Mouse (Mus musculus): Measurements from ENCODE around the gene Megf8.

Megf8 gene

GRCm38 (mm10) chr7:25326233-25326632 lies 9.3 kb downstream of the Megf8 start:
- CTCF ChIA-PET = interaction anchor here (0.6 to 0.7 kb wide), 3 partner anchors 22 to 63 kb away, joined by 3 to 8 read pairs (median 3); no protein-coding TSS in a partner anchor

DNA sequence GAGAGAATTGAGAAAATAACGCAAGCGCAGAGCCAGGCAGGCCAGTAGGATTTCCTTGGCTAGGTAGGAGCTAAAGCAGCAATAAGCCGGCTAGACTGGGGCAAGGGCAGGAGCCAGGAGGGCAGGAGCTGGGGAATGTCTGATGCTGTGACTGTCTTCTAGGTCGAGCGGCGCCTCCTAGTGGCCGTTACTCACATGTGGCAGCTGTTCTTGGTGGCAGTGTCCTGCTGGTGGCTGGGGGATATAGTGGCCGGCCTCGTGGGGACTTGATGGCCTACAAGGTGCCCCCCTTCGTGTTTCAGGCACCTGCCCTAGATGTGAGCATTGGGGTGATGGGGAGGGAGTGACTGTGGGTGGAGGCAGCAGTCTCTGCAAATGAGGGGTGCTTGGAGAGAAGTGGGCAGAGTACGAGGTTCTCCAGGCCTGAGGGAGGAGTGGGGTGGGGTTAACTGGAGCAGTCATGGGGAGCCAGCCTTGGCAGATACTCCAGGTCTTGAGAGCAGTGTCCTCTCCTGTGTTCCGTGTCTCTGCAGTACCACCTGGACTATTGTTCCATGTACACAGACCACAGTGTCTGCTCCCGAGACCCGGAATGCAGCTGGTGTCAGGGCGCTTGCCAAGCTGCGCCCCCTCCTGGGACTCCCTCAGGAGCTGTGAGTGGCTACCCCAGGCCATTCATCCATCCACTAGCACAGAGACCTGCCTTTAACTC lies 16.8 kb downstream of the Megf8 start:
- CTCF ChIA-PET = interaction anchor here (0.6 kb wide), 1 partner anchor 300 kb away, joined by 4 read pairs; no protein-coding TSS in a partner anchor

GRCm38 (mm10) chr7:25334472-25334871 lies 17.5 kb downstream of the Megf8 start:
- CTCF ChIA-PET = no interaction called here

DNA sequence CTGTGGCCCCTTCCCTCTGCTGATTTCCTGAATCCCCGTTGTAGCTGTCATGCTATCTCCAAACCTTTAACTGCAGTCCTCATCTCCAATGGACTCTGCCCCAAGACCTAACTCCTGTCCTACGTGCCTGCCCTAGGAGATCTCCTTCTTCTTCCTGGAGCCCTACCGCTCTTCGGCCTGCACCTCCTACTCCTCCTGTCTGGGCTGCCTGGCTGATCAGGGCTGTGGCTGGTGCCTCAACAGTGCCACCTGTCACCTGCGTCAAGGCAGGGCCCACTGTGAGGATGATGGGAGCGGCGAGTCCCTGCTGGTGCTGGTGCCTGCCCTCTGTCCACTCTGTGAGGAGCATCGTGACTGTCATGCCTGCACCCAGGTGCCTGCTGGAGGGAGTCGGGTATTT lies 22.4 kb downstream of the Megf8 start:
- CTCF ChIA-PET = no interaction called here

DNA sequence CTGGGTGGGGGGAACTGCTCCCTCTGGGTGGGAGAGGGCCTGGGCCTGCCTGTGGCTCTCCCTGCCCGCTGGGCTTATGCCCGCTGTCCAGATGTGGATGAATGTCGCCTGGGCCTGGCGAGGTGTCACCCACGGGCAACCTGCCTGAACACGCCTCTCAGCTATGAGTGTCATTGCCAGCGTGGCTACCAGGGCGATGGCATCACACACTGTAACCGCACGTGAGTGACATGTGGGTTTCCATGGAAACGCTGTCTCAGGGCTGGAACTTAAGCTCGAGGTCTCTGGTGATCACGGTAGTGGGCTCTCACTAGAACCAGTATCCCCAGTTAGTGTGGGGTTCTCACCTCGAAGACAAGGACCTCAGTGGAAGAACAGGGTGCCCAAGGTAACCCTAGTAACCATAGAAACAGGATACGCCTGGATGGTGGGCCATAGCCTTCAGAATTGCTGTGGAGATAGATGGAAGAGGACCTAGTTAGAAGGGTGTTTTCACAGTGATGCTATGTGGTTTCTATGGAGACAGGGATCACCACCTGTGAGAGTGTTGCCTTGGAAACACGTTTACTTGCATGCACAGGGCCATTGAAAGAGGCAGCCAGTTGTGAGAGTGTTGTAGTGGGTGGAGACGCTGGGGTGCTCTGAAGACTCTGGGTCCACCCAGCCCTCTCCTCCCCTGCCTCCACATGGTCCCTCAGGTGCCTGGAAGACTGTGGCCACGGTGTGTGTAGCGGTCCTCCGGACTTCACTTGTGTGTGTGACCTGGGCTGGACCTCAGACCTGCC lies 24.2 kb downstream of the Megf8 start:
- CTCF ChIA-PET = no interaction called here

- CTCF ChIA-PET = no interaction called here
These were observed 31.9 kb downstream of the Megf8 start for GRCm38 (mm10) chr7:25348861-25349260.

DNA sequence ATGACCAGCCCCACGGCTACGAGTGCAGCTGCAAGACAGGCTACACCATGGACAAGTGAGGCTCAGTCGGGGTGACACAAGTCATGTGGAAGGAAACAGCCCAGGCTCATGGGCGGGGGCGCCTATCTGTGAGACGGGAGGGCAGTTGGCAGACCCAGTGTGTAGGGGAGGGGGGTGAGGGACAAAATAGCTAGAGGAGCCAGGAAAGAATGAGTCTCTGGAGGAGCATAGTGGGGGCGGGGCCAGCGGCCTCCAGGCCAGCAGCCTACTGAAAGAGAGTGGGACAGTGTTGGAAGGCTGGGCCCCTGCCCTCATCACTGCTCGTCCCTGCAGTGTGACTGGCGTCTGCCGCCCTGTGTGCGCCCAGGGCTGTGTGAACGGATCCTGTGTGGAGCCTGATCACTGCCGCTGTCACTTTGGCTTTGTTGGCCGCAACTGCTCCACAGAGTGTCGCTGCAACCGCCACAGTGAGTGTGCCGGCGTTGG lies 41.8 kb downstream of the Megf8 start:
- CTCF ChIA-PET = no interaction called here

DNA sequence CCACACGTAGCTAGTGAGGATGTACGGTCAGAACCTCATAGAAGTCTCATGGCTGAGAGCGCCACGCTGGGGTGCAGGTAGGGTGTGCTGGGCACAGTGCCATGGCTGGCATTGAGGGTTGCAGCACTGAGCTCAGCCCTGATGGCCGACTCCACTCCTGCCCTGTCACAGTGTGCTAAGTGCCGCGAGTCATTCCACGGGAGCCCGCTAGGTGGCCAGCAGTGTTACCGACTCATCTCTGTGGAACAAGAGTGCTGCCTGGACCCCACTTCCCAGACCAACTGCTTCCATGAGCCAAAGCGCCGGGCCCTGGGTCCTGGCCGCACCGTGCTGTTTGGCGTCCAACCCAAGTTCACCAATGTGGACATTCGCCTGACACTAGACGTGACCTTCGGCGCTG lies 46.2 kb downstream of the Megf8 start:
- CTCF ChIA-PET = no interaction called here

DNA sequence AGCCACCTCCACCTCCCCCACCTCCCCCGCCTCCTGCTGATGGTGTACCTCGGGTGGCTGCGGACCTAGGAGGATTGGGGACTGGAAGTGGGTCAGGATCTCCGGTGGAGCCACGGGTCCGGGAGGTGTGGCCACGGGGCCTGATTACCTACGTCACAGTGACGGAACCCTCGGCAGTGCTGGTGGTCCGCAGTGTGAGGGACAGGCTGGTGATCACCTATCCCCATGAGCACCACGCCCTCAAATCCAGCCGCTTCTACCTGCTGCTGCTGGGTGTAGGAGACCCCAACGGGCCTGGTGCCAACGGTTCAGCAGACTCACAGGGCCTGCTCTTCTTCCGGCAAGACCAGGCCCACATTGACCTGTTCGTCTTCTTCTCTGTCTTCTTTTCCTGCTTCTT lies 46.7 kb downstream of the Megf8 start:
- CTCF ChIA-PET = no interaction called here

GRCm38 (mm10) chr7:25365937-25366625 lies 49.1 kb downstream of the Megf8 start:
- CTCF ChIA-PET = no interaction called here

- CTCF ChIA-PET = no interaction called here
These were observed 50.8 kb downstream of the Megf8 start for GRCm38 (mm10) chr7:25367632-25368293.

GRCm38 (mm10) chr7:25368333-25368732 lies 51.4 kb downstream of the Megf8 start:
- CTCF ChIA-PET = no interaction called here

DNA sequence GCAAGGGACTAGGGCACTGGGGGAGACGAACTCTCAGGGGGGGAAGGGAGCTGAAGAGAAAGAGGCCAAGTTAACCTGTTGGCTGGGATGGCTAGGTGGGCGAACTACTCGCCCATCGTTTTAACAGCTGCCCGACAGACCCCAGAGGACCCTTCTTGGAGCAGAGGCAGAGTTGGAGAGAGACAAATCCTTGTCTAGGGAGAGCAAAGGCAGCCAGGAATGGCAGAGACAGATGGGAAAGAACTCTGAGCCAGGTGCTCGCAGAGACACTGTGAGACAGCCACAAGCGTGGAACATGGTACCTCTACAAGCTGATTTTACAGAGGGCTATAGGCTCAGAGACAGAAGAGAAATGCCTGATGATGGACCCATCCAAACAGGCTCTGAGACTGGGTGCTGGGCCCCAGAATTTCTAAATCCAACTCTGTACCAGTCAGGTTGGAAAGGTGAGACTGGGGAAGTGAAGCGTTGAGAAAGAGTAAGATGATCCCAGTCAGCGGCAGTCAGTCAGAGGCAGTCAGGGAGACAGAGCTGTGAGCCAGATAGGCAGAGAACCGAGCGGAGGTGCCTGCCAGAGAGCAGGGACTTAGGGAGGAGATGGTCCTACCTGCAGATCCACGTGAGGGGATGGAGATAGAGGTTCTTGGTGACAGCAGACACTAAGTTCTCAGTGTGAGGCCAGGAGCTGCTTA lies 52.2 kb downstream of the Megf8 start, which contains the start of gene Cnfn:
Gene Cnfn, minus strand, starts transcription at position 667 of the 692 bp plus-strand sequence.
- CTCF ChIA-PET = no interaction called here

- CTCF ChIA-PET = no interaction called here
These were observed 55.5 kb downstream of the Megf8 start for GRCm38 (mm10) chr7:25372441-25372840.

GRCm38 (mm10) chr7:25376556-25376955 lies 59.6 kb downstream of the Megf8 start:
- CTCF ChIA-PET = no interaction called here

DNA sequence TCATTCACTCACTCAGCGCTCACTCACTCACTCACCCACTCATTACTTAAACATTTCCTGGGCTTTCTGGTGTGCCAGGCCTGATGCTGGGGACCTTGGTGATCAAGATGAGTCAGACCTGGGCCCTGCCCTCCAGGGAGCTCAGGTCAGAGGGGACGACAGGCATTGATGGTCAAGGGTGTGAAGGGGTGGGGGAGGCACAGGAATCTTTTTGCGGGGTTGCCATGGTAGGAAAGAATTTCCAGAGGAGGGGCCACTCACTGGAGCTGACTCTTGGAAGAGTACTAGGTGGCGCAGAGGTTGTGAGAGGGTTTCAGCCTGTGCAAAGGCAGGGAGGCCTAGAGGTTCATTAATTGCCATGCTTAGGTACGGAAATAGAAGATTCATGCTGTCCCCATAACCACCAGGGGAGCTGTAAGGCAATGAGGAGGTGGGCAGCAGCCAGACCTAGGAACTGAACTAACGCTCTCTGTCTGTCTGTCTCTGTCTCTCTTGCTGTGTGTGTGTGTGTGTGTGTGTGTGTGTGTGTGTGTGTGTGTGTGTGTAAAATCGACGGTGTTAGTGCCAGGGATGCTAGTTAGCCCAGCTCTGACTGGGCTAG lies 60.2 kb downstream of the Megf8 start:
- CTCF ChIA-PET = interaction anchor here (0.7 kb wide), 1 partner anchor 248 kb away, joined by 4 read pairs; no protein-coding TSS in a partner anchor

- CTCF ChIA-PET = no interaction called here
These were observed 61.5 kb downstream of the Megf8 start for GRCm38 (mm10) chr7:25378181-25379100.

DNA sequence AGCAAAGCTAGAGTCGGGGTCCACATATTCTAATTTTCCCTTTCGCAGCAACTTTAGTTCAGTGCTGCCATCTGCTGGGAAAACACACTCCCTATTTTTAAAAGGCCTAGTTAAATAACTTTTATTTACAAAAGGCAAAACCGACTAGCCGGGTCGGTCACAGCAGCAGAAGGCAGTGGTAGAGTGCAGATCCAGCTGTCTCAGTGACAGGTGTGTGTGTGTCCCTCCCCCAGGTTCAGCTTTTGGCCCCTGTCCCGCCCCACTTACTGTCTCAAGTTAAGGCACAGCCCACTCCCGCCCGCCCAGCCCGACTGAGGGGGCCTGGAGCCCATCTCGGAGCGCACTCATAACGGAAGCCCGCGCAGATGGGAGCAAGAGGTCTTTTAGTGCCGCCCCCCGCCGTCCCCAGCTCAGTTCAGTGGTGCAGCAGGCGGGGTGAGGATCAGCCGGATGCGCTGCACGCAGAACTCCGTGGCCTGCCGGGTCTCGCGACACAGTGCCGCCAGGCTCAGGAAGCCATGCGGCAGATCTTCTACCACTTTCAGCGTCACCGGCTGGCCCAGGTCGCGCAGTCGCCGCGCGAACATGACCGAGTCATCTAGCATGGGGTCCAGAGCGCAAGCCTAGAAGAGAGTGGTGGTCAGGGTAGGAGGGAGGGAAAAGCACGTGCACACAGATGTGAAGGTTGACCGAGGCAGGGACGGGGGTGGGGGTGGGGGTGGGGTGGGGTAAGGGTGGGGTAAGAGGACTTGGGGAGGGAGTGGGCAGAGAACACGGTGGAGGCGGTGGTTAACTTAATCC lies 62.8 kb downstream of the Megf8 start:
- CTCF ChIA-PET = no interaction called here

Measured in spleen, embryonic (tissue).